Mouse (Mus musculus) bone marrow, adult 2 months (tissue): ENCODE results near the gene AY074887.

Source experiments
- CTCF ChIP-seq: fragments of 200-500 bp; IDR thresholded peaks from 2 replicates; pipeline ENCODE4 v1.5.1; 2011; ENCODE audit warnings: low read length, control low read depth; ENCODE audit not compliant: control insufficient read depth, insufficient read depth
- POLR2A ChIP-seq: fragments of 200-500 bp; IDR thresholded peaks from 2 replicates; pipeline ENCODE4 v1.6.1; 2011; ENCODE audit warnings: low read depth, mild to moderate bottlenecking, control low read depth, low read length, borderline replicate concordance; ENCODE audit not compliant: control insufficient read depth

- TF ChIP-seq POLR2A (no peak), CTCF (no peak)
Observed at GRCm38 (mm10) chr9:54990362-54990761, 39.6 kb upstream of the AY074887 start.
